Mouse (Mus musculus): ENCODE measurements around the gene Cd27. TPM values are rescaled to one million over a fixed set of nuclear protein-coding genes. Genes with fewer than 3 reads are reported as not detected.

The Cd27 gene
- polyA plus RNA-seq, 1 experiment from 2014 or later: 2.4 TPM

- Histone ChIP-seq H3K9me3 (ENCODE audit: low read length) (no peaks in the 10 kb centered on the region), H3K9ac (replicated peaks; ENCODE audit: low read depth) (no peak overlapping the region), H3K27me3 (replicated peaks; ENCODE audit: insufficient read depth, low read length) (no peaks in the 10 kb centered on the region), H3K4me1 (ENCODE audit: insufficient read depth, low read depth, low read length) (no peaks in the 10 kb centered on the region), H3K4me2 (replicated peaks; ENCODE audit: low read depth, low read length) (no peak overlapping the region), H3K36me3 (ENCODE audit: insufficient read depth, low read length) (no peaks in the 10 kb centered on the region), H3K4me3 (ENCODE audit: low read depth, low read length) (no peak overlapping the region), H3K27ac (ENCODE audit: low read length) (no peak overlapping the region)
- DNase-seq (ENCODE audit: low spot score) (no peak), ATAC-seq (no peak)
- TF ChIP-seq EP300 (IDR thresholded peaks at IDR 0.05) (no peak), CTCF (IDR thresholded peaks at IDR 0.05) (no peak)
- WGBS: 72% methylated on average over 6 of the region's 6 CpGs
Observed at GRCm38 (mm10) chr6:125213715-125214114, 23.1 kb downstream of the Cd27 start.

GRCm38 (mm10) chr6:125213129-125213528 lies 23.7 kb downstream of the Cd27 start:
- ATAC-seq: no peak
- H3K27me3 ChIP-seq (replicated peaks; ENCODE audit: insufficient read depth, low read length): no peaks in the 10 kb centered on the region
- H3K4me2 ChIP-seq (replicated peaks; ENCODE audit: low read depth, low read length): no peak overlapping the region
- no peaks in the 10 kb centered on the region for H3K9me3 ChIP-seq (ENCODE audit: low read length)
- DNase-seq (ENCODE audit: low spot score): no peak
- H3K36me3 ChIP-seq (ENCODE audit: insufficient read depth, low read length): no peaks in the 10 kb centered on the region
- H3K4me3 ChIP-seq (ENCODE audit: low read depth, low read length): no peak overlapping the region
- no peak overlapping the region for H3K27ac ChIP-seq (ENCODE audit: low read length)
- 64% methylated on average over 6 of the region's 6 CpGs for WGBS
- H3K9ac ChIP-seq (replicated peaks; ENCODE audit: low read depth): no peak overlapping the region
- no peak for TF ChIP-seq CTCF (IDR thresholded peaks at IDR 0.05)
- no peak for TF ChIP-seq EP300 (IDR thresholded peaks at IDR 0.05)
- no peaks in the 10 kb centered on the region for H3K4me1 ChIP-seq (ENCODE audit: insufficient read depth, low read depth, low read length)

- DNase-seq (ENCODE audit: low spot score): no peak
- WGBS: 15% methylated on average over 2 of the region's 2 CpGs
- no peak for ATAC-seq
Observed at GRCm38 (mm10) chr6:125212621-125213020, 24.2 kb downstream of the Cd27 start.

DNA sequence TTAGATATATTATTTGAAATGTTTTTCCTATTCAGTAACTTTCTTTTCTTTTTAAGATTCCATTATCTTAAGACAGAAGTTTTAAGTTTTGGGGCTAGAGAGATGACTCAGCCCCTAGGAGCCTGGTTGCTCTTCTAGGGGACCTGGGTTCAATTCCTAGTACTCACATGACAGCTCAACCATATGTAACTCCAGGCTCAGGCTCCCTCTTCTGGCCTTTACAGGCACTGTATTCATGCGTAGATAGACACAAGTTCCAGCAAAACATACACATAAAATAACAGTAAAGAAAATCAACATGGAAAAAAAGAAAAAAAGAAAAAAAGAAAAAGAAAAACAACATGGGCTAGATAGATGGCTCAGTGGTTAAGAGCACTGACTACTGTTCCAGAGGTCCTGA lies 26.4 kb downstream of the Cd27 start:
- no peak for DNase-seq (ENCODE audit: low spot score)
- no peak overlapping the region for H3K9ac ChIP-seq (replicated peaks; ENCODE audit: low read depth)
- no peak for TF ChIP-seq CTCF (IDR thresholded peaks at IDR 0.05)
- TF ChIP-seq EP300 (IDR thresholded peaks at IDR 0.05): no peak
- no peaks in the 10 kb centered on the region for H3K36me3 ChIP-seq (ENCODE audit: insufficient read depth, low read length)
- H3K27me3 ChIP-seq (replicated peaks; ENCODE audit: insufficient read depth, low read length): no peaks in the 10 kb centered on the region
- no peaks in the 10 kb centered on the region for H3K9me3 ChIP-seq (ENCODE audit: low read length)
- H3K27ac ChIP-seq (ENCODE audit: low read length): no peak overlapping the region
- no peak overlapping the region for H3K4me2 ChIP-seq (replicated peaks; ENCODE audit: low read depth, low read length)
- no peak for ATAC-seq
- no peak overlapping the region for H3K4me3 ChIP-seq (ENCODE audit: low read depth, low read length)
- no peaks in the 10 kb centered on the region for H3K4me1 ChIP-seq (ENCODE audit: insufficient read depth, low read depth, low read length)
- WGBS: 90% methylated on average over 1 of the region's 1 CpGs

More at GRCm38 (mm10) chr6:125212621-125213020, 24.2 kb downstream of the Cd27 start:
- no peak overlapping the region for H3K27ac ChIP-seq (ENCODE audit: low read length)
- H3K4me1 ChIP-seq (ENCODE audit: insufficient read depth, low read depth, low read length): no peaks in the 10 kb centered on the region
- no peaks in the 10 kb centered on the region for H3K9me3 ChIP-seq (ENCODE audit: low read length)
- TF ChIP-seq CTCF (IDR thresholded peaks at IDR 0.05) (no peak), EP300 (IDR thresholded peaks at IDR 0.05) (no peak)
- H3K9ac ChIP-seq (replicated peaks; ENCODE audit: low read depth): no peak overlapping the region
- H3K27me3 ChIP-seq (replicated peaks; ENCODE audit: insufficient read depth, low read length): no peaks in the 10 kb centered on the region
- no peaks in the 10 kb centered on the region for H3K36me3 ChIP-seq (ENCODE audit: insufficient read depth, low read length)
- H3K4me3 ChIP-seq (ENCODE audit: low read depth, low read length): no peak overlapping the region
- H3K4me2 ChIP-seq (replicated peaks; ENCODE audit: low read depth, low read length): no peak overlapping the region

- H3K4me3 ChIP-seq (ENCODE audit: low read depth, low read length): no peak overlapping the region
- no peak overlapping the region for H3K4me2 ChIP-seq (replicated peaks; ENCODE audit: low read depth, low read length)
- no peak for DNase-seq (ENCODE audit: low spot score)
- 84% methylated on average over 5 of the region's 5 CpGs for WGBS
- H3K27ac ChIP-seq (ENCODE audit: low read length): no peak overlapping the region
- no peak for TF ChIP-seq CTCF (IDR thresholded peaks at IDR 0.05)
- no peak for TF ChIP-seq EP300 (IDR thresholded peaks at IDR 0.05)
- H3K4me1 ChIP-seq (ENCODE audit: insufficient read depth, low read depth, low read length): peaks cover 6% of the 10 kb centered on the region; the same call in 1 of the 2 replicates
- H3K9me3 ChIP-seq (ENCODE audit: low read length): no peaks in the 10 kb centered on the region
- no peak for ATAC-seq
- H3K27me3 ChIP-seq (replicated peaks; ENCODE audit: insufficient read depth, low read length): no peaks in the 10 kb centered on the region
- no peak overlapping the region for H3K9ac ChIP-seq (replicated peaks; ENCODE audit: low read depth)
- no peaks in the 10 kb centered on the region for H3K36me3 ChIP-seq (ENCODE audit: insufficient read depth, low read length)
Observed at GRCm38 (mm10) chr6:125197166-125197565, 39.6 kb downstream of the Cd27 start.

DNA sequence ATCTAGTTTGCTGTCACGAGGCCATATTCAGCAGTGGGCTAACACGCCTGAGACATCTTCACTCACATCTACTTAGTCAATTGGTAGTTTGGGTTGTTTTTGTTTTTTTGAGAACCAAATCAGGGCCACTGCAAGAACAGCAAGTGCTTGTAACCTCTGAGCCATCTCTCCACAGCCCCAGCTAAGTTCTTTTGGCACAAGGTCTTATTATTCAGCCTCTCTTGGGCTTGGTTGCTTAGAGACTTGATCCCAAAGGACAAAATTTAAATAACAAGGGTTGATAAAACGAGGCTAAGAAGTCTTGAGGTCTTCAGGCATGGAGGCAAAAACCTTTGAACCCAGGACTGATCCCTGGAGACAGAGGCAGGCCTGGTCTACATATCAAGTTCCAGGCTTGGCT lies 40.5 kb downstream of the Cd27 start:
- WGBS: 67% methylated on average over 3 of the region's 3 CpGs

GRCm38 (mm10) chr6:125195541-125196075 lies 41.2 kb downstream of the Cd27 start:
- 50% methylated on average over 1 of the region's 1 CpGs for WGBS
- no peaks in the 10 kb centered on the region for H3K27me3 ChIP-seq (replicated peaks; ENCODE audit: insufficient read depth, low read length)
- no peaks in the 10 kb centered on the region for H3K9me3 ChIP-seq (ENCODE audit: low read length)
- H3K4me1 ChIP-seq (ENCODE audit: insufficient read depth, low read depth, low read length): peaks cover 6% of the 10 kb centered on the region; the same call in 1 of the 2 replicates
- no peak for DNase-seq (ENCODE audit: low spot score)
- TF ChIP-seq CTCF (IDR thresholded peaks at IDR 0.05) (no peak), EP300 (IDR thresholded peaks at IDR 0.05) (no peak)
- no peaks in the 10 kb centered on the region for H3K36me3 ChIP-seq (ENCODE audit: insufficient read depth, low read length)
- H3K27ac ChIP-seq (ENCODE audit: low read length): no peak overlapping the region
- no peak for ATAC-seq
- H3K4me3 ChIP-seq (ENCODE audit: low read depth, low read length): no peak overlapping the region
- H3K9ac ChIP-seq (replicated peaks; ENCODE audit: low read depth): no peak overlapping the region
- no peak overlapping the region for H3K4me2 ChIP-seq (replicated peaks; ENCODE audit: low read depth, low read length)

More for the DNA sequence above, 40.5 kb downstream of the Cd27 start:
- H3K9me3 ChIP-seq (ENCODE audit: low read length): no peaks in the 10 kb centered on the region
- no peak overlapping the region for H3K27ac ChIP-seq (ENCODE audit: low read length)
- H3K4me1 ChIP-seq (ENCODE audit: insufficient read depth, low read depth, low read length): peaks cover 6% of the 10 kb centered on the region; the same call in 1 of the 2 replicates
- no peak overlapping the region for H3K9ac ChIP-seq (replicated peaks; ENCODE audit: low read depth)
- H3K4me3 ChIP-seq (ENCODE audit: low read depth, low read length): no peak overlapping the region
- no peaks in the 10 kb centered on the region for H3K36me3 ChIP-seq (ENCODE audit: insufficient read depth, low read length)
- ATAC-seq: no peak
- DNase-seq (ENCODE audit: low spot score): no peak
- H3K4me2 ChIP-seq (replicated peaks; ENCODE audit: low read depth, low read length): no peak overlapping the region
- H3K27me3 ChIP-seq (replicated peaks; ENCODE audit: insufficient read depth, low read length): no peaks in the 10 kb centered on the region
- TF ChIP-seq CTCF (IDR thresholded peaks at IDR 0.05) (no peak), EP300 (IDR thresholded peaks at IDR 0.05) (no peak)
